Mouse (Mus musculus): Measurements from ENCODE around the gene Snx21.

DNA sequence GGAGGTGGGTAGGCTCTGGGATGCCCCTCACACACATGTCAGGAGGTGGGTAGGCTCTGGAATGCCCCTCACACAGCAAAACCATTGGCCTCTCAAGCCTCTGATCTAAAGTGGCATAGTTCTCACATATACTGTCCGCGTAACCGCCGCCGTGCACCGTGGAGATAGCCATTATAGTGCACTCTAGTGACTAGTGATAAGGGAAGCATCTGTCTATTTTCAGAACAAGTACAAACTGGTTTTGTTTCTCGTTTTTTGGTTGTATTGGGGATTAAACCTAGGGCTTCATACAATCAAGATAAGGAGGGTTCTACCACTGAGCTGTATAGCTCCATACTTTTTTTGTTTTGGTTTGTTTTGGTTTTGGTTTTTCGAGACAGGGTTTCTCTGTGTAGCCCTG lies 30.2 kb downstream of the Snx21 start:
- no peak for TF ChIP-seq POLR2A (IDR thresholded peaks at IDR 0.05; ENCODE audit: insufficient read depth, low read length)
- no peak for TF ChIP-seq CTCF (IDR thresholded peaks at IDR 0.05; ENCODE audit: low read depth, low read length)
